Mouse (Mus musculus) heart, postnatal 0 days (tissue): ENCODE measurements at regions not wholly inside any gene's neighbourhood (a gene's known extent, or its start where the extent isn't known, plus 50 kb on each side); places are given as distances from the start of the nearest gene placed in this dataset.

ENCODE experiments used
- CTCF ChIP-seq: IDR thresholded peaks from 2 replicates; pipeline ENCODE4 v1.5.1; 2016; ENCODE audit warnings: antibody characterized with exemption, control low read depth, low read depth
- EP300 ChIP-seq: IDR thresholded peaks from 2 replicates; pipeline ENCODE4 v1.6.1; 2016; ENCODE audit warnings: antibody characterized with exemption, low read depth

- no peak for TF ChIP-seq EP300
- TF ChIP-seq CTCF, result no peak
Observed at GRCm38 (mm10) chr4:140348802-140349201, 102.2 kb upstream of the Igsf21 start.
